Mouse (Mus musculus) cerebellum, adult 18-20 months (tissue): ENCODE results near the gene Setd1a.
"Not testable (repeated sequence)": the region's sequence is repeated elsewhere in the genome, so short reads cannot be mapped to it uniquely, and the experiment has no call there.

Source experiments
- DNase-seq, 2 experiments: peaks; one replicate each; pipeline ENCODE4 v3.0.0; 2021

Gene Setd1a

DNA sequence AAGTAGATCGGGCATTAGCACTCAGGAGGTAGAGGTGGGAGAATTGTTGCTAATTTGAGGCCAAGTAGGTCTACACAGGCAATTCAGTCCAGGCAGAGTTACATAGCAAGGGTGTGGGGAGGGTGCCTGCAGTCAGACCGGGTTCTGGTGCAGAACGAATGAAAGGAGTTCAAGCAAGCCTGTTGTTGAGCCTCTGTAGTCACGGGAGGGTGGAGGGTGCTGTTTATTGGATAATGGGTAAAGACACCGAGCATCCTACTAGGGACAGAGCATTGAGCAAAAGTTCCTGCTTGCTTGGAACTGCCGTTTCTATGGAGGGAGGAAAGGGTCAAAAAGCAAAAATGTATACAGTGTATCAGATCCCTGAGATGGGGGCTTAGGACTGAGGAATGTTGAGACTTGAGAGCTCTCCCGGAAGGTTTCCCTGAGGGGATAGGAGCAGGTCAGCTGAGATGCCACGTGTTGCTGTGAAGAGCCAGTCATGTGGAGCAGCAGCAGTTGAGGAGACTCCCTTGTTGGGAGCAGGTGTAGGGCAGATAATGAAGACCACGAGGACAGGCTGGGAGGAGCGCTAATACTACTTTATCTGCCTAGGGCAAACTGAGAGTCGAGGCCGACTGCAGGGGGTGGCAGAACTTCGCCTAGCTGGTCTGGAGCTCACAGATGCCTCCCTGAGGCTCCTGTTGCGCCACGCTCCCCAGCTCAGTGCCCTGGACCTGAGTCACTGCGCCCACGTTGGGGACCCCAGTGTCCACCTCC is 9.4 kb upstream of the Setd1a start:
- DNase-seq: no peak

DNA sequence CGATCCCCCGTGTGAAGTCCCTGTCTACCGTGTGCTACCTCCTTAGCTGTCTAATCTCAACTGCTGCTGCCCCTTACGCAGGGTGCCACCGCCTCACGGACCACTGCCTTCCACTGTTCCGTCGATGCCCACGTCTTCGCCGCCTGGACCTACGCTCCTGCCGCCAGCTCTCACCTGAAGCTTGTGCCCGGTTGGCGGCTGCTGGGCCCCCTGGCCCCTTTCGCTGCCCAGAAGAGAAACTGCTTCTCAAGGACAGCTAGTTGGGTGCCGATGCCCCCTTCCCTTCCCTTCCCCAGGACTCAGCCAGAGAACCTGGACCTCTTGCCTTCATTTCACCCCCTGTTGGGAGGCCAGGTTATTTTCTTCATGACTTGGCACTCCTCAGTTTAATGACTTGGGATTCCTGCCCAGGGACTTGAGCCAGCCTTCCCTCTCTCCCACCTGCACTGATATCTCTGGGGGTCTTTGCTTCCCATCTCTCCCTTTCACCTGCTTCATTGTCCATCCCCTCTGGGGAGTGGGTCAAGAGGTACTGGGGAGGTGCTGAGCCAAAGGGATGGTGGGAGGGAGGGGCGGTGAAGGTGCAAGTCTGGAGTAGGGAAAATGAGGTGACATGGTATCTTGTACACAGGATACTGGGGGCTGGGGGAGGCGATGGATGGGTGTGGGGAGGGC is 8.7 kb upstream of the Setd1a start:
- DNase-seq: no peak

DNA sequence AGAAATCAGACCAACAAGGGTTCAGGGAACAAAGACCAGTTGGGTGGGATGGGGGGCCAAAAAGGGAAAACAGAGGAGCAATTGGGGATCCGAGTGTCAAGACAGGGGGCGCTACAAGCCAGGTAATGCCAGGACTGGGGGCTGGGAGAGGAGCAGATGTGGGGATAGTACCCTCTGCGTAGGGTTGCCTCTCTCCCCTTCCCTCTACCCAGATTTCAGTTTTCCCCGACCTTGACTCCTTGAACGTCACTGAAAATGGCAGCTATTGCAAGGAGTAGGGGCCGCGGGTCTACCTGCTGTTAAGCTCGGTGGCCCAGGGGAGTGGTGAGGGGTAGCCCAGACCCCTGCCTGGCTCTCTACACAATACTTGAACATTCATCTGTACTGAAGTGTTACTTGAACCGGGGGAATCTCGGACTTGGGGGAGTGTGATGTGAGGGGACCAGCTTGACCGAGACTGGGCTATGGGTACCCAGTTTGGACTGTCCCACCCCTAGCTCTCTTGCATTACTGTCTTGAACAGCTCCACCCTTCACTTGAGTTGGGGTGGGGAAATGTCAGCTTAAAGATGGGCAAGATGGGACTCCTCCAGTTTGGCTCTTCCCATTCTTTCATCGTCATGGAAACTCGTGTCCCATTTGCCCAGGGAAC is 8.0 kb upstream of the Setd1a start:
- DNase-seq: no peak

DNA sequence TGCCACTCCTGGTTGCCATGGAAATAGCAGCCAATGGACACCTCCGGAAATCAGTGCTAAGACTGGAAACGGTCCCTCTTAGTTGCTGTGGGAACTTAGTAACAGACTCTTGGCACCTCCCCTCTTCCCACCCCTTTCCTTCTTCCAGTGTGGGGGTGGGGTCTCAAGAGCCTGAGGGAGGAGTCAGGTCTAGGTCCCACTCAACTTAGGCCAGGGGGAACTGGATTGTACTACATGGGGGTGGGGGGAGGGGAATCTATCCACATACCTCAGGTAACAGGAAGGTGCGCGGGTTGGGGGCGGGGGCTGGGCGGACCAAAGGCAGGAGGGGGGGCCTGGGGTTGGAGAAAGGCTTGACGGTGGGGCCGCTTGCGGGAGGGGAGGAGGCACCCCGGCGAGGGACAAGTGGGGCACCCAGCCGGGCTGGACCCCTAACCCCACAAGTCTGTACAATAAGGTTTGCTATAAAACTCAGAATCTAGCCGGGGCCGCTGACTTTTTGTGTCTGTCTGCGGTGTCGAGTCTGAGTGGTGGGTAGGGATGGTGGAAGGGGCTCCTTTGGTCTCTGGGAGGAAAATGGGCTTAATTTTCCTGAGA is 7.4 kb upstream of the Setd1a start:
- DNase-seq: peak; percentile 86 to 92

DNA sequence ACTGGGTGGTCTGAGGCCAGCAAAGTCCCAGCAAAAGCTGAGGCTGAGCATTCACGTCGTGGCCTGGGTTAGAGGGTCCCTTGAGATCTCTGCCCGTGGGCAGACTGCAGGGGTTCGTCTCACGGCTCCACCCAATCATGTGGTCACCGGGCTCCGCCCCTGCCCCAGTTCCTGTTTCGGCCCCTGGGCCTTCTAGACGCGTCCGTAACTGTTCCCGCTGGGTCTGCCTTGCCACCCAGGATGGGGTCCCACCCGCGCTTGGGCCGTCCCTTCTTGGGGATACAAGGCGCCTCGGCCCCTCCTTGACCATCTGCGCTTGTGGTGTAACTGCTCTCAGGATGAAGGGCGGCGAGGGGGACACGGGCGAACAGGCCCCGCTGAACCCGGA is 6.8 kb upstream of the Setd1a start, which contains the start of gene Orai3:
Gene Orai3 (plus strand): TSS at position 165 of the 388 bp plus-strand sequence.
- peak; percentile 78 to 81 for DNase-seq

DNA sequence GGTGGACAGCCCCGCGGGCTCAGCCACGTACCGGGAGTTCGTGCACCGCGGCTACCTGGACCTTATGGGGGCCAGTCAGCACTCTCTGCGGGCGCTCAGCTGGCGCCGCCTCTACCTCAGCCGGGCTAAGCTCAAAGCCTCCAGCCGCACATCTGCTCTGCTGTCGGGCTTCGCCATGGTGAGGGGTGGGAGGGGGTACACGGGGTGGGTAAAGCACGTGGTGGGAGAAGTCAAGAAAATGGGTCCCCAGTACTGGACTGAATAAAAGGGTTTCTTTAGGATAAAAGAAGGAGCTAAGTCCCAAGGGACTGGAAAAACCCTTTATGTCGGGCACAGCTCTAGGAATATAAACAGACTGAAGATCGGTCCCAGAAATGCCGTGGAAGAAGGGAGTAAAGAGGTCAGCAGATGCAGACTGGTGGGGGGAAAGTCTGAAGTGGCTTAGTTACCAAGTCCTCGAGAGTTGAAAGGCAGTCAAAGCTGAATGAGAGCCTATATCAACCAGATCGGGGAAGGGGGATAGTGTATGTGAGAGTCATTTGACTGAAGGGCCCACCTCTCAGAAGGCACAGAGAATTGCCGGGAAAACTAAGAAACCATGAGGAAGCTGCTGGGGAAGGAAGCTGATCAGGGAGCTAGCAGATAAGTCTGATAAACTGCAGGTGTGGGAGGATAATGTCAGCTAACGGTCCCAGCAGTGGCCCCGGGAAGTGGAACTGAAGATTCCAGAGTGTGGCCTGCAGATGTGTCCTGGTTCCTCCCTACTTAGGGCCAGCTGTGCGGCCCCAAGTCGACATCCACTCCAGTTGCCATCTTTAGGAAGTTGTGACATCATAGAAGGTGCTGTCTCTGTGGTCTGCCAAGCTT is 6.2 kb upstream of the Setd1a start:
- DNase-seq: no peak

DNA sequence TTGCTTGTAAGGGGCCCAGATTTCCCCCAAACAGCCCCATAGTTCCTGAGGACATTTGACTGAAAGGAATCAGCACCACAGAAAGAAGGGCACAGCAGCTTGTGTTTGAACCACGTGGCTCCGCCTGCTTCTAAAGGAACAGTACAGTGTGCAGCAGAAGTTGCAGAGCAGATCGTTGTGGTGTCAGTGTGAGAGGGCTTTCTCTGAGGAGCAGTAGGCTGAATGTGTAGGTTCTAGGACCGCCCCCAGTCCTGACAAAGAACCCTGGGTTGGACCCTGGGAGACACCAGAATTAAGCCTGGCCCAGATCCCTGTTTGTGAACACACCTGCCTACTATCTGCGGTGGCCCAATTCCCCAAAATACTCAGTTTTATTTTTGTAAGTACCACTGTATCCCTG is 5.2 kb upstream of the Setd1a start:
- DNase-seq: peak in 1 of 2 experiments; percentile 17

DNA sequence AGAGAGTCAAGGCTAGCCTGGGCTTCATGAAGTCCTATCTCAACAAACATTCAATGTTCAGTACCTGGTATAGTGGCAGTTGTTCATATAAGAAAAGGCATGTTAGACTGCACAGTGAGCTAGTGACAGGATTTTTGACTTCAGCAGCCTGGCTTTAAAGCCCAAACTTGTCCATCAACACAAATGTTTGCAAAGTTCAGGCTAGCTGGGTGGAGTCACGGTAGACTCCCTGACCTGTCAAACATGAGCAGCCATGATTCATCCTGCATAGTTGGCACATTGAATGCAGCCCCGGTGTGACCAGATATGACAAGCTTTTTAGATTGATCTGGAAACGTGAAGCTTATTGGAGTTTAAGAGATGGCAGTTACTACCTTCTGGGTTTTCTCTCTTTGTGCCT is 4.4 kb upstream of the Setd1a start:
- no peak for DNase-seq

DNA sequence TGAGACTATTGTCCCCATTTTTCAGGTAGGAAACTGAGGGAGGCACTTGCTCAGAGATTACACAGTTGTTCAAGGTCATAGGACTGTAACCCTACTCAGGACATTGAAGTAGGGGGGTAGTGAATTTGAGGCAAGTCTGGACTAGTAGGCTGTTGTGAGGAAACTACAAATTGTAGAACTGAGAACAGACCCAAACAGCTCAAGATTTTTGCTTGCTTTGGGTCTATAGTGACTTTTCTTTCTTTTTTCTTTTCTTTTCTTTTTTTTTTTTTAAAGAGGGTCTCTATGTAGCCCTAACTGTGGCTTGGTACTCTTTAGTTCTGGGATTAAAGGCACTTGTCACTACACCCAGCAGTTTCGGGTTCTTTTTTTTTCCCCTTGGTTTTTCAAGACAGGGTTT is 3.9 kb upstream of the Setd1a start:
- no peak for DNase-seq

DNA sequence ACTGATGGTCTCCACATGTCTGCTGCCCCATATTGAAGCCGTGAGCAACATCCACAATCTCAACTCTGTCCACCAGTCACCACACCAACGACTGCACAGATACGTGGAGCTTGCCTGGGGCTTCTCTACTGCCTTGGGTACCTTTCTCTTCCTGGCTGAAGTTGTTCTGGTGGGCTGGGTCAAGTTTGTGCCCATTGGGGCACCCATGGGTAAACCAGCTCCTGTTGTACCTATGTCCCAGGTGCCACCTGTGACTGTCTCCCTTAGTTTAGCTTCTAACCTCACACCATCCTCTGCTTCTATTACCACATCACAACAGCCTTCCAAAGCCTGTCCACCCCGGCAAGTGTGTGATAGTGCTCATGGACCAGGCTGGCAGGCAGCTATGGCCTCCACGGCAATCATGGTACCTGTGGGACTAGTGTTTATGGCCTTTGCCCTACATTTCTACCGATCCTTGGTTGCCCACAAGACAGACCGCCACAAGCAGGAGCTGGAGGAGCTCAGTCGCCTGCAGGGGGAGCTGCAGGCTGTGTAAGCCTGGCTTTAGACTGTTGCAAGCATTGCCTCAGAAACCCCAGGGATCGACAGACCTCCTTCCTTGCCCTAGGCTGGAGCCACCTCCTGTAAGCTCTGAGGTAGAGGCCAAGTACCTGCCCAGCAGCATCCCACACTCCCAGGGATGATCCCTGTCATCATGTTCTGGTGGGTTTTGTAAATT is 2.6 kb upstream of the Setd1a start:
- peak; percentile 83 to 85 for DNase-seq

DNA sequence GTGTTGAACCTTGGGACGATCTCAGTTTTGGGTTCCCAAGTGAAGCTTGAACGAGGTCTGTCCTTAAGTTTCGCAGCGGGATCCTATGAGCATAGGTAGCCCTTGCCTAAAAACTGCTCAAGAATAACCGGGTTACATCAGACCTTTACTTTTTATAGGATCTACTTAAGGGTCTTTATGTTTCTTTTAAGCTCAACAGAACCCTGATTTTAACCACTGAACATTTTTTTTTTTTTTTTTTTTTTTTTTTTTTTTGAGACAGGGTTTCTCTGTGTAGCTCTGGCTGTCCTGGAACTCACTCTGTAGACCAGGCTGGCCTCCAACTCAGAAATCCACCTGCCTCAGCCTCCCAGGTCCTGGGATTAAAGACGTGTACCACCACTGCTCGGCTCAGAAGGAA is 633 bp upstream of the Setd1a start:
- DNase-seq: not testable (repeated sequence)

DNA sequence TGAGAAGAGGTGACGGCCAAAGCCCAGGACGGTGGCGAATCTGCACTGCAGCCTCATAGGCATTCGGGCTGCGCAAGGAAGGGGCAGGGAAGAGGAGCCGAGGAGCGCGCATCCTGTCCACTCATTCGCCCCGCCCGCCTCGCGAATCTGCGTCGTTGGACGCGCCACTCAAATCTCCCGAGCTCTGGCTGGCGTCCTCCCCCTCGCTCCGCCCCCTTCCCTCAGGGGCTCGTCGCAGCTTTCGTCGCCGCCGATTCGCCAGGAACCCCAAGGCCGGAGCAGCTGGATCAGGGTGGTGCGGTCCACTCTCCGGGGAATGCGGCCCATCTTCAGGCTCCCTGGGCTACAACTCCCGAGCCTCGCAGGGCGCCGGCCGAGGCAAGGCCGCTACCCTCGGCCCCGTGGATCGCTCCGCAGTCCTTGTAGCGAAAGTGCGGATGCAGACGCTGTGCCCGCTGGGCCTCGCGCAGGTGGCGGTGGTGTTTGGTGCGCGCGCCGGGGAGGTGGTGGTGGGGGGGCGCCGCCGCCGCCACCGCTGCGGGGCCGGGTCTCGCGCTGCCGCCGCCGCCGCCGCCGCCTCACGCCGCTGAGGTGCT is 506 bp downstream of the Setd1a start:
- DNase-seq: peak; percentile 97 to 98

DNA sequence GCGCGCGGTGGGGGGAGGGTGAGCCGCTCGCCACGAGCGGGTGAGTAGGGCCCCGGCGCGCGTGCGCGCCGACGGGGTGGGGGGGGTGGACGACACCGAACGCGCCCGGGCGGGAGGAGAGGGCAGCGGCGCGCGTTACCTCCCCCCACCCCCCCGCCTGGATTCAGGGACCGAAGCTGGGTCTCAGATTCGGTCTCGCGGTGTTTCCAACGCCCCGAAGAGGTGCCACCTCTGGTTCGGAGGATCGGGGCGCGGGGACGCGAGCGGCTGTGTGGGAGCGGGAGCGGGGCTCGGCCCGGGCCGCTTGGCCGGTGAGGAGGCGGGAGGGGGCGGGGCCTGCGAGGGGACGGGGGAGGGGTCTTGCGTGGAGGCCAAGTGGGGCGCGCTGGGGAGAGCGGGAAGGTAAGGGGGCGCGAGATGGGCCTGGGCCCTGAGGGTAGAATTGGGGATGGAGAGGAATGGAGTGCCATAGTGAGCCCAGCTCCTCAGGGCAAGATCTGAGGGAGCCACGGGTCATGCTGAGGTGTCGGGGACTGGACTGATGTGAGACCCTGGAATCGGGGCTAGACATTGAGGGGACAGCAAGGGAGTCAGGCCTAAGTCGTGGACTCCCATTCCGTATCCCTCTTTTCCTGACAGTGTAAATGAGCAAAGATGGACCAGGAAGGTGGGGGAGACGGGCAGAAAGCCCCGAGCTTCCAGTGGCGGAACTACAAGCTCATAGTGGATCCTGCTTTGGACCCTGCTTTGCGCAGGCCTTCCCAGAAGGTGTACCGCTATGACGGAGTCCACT is 1.2 kb downstream of the Setd1a start:
- DNase-seq: peak; percentile 44 to 72

DNA sequence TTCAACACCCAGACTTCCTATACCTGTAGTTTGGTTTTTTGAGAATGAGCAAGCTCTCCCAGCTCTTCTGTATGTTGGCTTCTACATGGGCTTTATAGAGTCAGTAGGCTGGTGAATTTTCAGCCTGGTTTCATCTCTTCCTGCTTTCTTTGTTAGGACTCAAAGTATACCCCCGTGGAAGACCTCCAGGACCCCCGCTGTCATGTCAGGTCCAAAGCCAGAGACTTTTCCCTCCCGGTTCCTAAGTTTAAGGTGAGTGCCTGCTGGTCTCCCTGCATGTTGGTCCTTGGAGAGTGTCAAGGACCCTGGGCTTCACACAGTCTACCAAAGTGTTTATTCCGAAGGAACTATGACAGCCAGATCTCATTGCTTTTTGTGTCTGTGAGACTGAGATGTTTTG is 1.9 kb downstream of the Setd1a start:
- no peak for DNase-seq

DNA sequence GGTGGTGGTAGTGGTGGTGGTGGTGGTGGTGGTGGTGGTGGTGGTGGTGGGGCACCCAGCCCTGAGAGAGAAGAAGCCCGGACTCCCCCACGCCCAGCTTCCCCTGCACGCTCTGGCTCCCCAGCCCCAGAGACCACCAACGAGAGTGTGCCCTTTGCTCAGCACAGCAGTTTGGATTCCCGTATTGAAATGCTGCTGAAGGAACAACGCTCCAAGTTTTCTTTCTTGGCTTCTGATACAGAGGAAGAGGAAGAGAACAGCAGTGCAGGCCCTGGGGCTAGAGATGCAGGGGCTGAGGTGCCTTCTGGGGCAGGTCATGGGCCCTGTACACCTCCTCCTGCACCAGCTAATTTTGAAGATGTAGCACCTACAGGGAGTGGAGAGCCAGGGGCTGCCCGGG is 8.8 kb downstream of the Setd1a start, which contains the start of gene Gm49388:
Gene Gm49388 (plus strand): TSS at position 301 of the 400 bp plus-strand sequence.
- no peak for DNase-seq

DNA sequence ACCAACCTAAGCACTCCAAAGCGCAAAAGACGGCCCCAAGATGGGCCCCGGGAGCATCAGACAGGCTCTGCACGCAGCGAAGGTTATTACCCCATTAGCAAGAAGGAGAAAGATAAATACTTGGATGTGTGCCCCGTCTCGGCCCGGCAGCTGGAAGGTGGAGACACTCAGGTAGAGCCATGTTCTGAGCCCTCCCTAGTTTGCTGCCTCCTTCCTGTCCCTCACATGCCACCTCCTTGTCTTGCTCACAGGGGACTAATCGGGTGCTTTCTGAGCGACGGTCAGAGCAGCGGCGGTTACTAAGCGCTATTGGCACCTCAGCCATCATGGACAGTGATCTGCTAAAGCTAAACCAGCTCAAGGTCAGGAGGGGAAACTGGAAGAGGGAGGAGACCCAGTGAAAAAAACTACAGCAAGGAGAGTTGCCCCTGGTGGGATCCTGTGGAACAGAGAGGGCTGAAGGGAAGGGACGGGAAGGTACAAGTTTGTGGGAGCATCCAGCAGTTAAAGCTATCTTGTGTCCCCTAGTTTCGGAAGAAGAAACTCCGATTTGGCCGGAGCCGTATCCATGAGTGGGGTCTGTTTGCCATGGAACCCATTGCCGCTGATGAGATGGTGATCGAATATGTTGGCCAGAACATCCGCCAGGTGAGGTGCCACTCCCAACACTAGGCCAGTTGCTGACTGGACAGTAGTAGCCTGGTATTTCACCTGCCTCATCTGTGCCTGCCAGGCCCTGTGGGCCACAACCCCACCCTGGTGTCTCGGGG is 20.8 kb downstream of the Setd1a start:
- no peak for DNase-seq

DNA sequence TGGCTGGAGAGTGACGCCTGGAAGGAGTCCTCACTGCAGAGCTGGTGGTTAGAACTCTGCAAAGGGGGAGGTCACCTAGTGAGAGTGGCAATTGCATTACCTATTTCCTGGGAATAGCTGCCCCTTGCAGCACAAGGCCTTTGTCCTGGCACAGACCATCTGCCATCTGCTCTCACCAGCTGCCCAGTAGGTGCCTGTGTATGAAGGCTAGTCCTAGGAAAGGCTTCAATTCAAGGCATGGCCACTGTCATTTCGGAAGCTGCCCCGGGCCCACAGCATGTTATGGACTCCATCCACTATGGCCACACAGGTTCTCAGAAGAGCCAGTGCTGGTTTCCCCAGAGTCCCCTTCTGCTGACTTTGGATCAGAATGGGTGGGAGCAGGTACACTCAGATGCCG is 22.1 kb downstream of the Setd1a start:
- peak; percentile 94 to 98 for DNase-seq

DNA sequence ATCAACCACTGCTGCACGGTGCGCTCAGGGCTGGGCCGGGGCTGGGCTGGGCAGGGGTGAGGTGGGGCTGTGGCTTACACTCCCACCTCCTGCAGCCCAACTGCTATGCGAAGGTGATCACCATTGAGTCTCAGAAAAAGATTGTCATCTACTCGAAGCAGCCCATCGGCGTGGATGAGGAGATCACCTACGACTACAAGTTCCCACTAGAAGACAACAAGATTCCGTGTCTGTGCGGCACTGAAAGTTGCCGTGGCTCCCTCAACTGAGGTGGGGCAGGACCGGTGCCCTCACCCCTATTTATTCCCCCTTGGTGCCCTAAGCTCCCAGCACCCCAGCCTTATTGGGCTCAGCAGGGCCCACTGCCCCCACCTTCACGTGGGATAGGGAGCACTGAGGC is 22.7 kb downstream of the Setd1a start:
- DNase-seq: no peak

DNA sequence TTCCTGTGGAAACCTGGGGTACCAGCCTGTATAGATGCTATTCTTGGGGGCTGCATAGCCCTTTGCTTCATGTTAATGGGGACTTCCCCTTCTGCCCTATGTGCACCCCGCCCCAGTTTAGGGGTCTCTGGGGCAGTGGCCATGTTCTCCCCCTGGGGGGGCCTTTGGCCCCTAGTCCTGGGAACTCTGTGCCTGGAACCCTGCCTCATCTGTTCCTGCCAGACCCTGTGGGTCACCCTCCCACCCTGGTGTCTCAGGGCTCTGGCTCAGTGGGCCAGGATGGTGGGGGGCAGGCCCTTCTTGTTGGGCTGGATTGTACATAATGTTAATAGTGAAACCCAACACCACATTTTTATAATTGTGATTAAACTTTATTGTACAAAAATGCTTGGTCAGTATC is 23.3 kb downstream of the Setd1a start:
- no peak for DNase-seq
